Mouse (Mus musculus): ENCODE measurements around the gene Slc11a2. TPM values are rescaled to one million over a fixed set of nuclear protein-coding genes. Genes with fewer than 3 reads are reported as not detected.
"Not testable (repeated sequence)": the region's sequence is repeated elsewhere in the genome, so short reads cannot be mapped to it uniquely, and the experiment has no call there.

The Slc11a2 gene
- polyA plus RNA-seq, 1 experiment from 2014 or later: 26.3 TPM

GRCm38 (mm10) chr15:100428296-100428905 is 3.5 kb upstream of the Slc11a2 start:
- H3K4me3 ChIP-seq: no peak overlapping the region
- H3K27ac ChIP-seq (replicated peaks): no peak overlapping the region
- H3K4me1 ChIP-seq: peaks cover 9% of the 10 kb centered on the region
- H3K9me3 ChIP-seq (replicated peaks): no peaks in the 10 kb centered on the region
- H3K36me3 ChIP-seq: no peaks in the 10 kb centered on the region
- WGBS: 82% methylated on average over 13 of the region's 13 CpGs
- DNase-seq (ENCODE audit: low spot score): no peak
- H3K27me3 ChIP-seq (ENCODE audit: low read depth, poor library complexity, severe bottlenecking): peaks cover 32% of the 10 kb centered on the region

GRCm38 (mm10) chr15:100423916-100424315 is 956 bp downstream of the Slc11a2 start:
- H3K4me3 ChIP-seq: peak overlapping the region; percentile 88
- H3K9me3 ChIP-seq (replicated peaks): no peaks in the 10 kb centered on the region
- H3K27ac ChIP-seq (replicated peaks): no peak overlapping the region
- DNase-seq (ENCODE audit: low spot score): peak; percentile 37
- peaks cover 35% of the 10 kb centered on the region for H3K27me3 ChIP-seq (ENCODE audit: low read depth, poor library complexity, severe bottlenecking)
- WGBS: 4% methylated on average over 14 of the region's 14 CpGs
- H3K36me3 ChIP-seq: no peaks in the 10 kb centered on the region
- H3K4me1 ChIP-seq: peaks cover 44% of the 10 kb centered on the region

GRCm38 (mm10) chr15:100422899-100423860 is 1.7 kb downstream of the Slc11a2 start:
- Histone ChIP-seq H3K4me1 (peaks cover 45% of the 10 kb centered on the region), H3K27me3 (ENCODE audit: low read depth, poor library complexity, severe bottlenecking) (peaks cover 35% of the 10 kb centered on the region), H3K9me3 (replicated peaks) (no peaks in the 10 kb centered on the region), H3K36me3 (no peaks in the 10 kb centered on the region), H3K4me3 (peak overlapping the region; percentile 88), H3K27ac (replicated peaks) (peak overlapping the region; percentile 92)
- peak; percentile 98 for DNase-seq (ENCODE audit: low spot score)
- 1% methylated on average over 63 of the region's 65 CpGs for WGBS

GRCm38 (mm10) chr15:100422476-100422875 is 2.4 kb downstream of the Slc11a2 start:
- Histone ChIP-seq H3K4me3 (peak overlapping the region; percentile 88), H3K27ac (replicated peaks) (peak overlapping the region; percentile 92), H3K36me3 (no peaks in the 10 kb centered on the region), H3K9me3 (replicated peaks) (no peaks in the 10 kb centered on the region), H3K4me1 (peaks cover 47% of the 10 kb centered on the region), H3K27me3 (ENCODE audit: low read depth, poor library complexity, severe bottlenecking) (peaks cover 35% of the 10 kb centered on the region)
- DNase-seq (ENCODE audit: low spot score): no peak
- 0% methylated on average over 44 of the region's 44 CpGs for WGBS

GRCm38 (mm10) chr15:100421758-100422197 is 3.1 kb downstream of the Slc11a2 start, which contains the start of gene Gm5475:
Gm5475 (plus strand) TSS chr15:100422147.
- Histone ChIP-seq H3K27me3 (ENCODE audit: low read depth, poor library complexity, severe bottlenecking) (peaks cover 35% of the 10 kb centered on the region), H3K4me3 (peak within 1 kb of the TSS; percentile 88), H3K27ac (replicated peaks) (peak within 1 kb of the TSS; percentile 92), H3K4me1 (peaks cover 47% of the 10 kb centered on the region)
- not testable (repeated sequence) for H3K9me3 ChIP-seq (replicated peaks); H3K36me3 ChIP-seq; DNase-seq (ENCODE audit: low spot score)
- WGBS: 28% methylated on average over 3 of the region's 3 CpGs

- Histone ChIP-seq H3K9me3 (replicated peaks) (no peaks in the 10 kb centered on the region), H3K4me1 (peaks cover 47% of the 10 kb centered on the region), H3K36me3 (no peaks in the 10 kb centered on the region), H3K4me3 (peak overlapping the region; percentile 88), H3K27ac (replicated peaks) (no peak overlapping the region), H3K27me3 (ENCODE audit: low read depth, poor library complexity, severe bottlenecking) (peaks cover 31% of the 10 kb centered on the region)
- DNase-seq (ENCODE audit: low spot score): no peak
- 57% methylated on average over 8 of the region's 8 CpGs for WGBS
Measured at GRCm38 (mm10) chr15:100421059-100421757, 3.7 kb downstream of the Slc11a2 start.

GRCm38 (mm10) chr15:100419901-100420745 is 4.7 kb downstream of the Slc11a2 start:
- peaks cover 20% of the 10 kb centered on the region for H3K27me3 ChIP-seq (ENCODE audit: low read depth, poor library complexity, severe bottlenecking)
- H3K36me3 ChIP-seq: peaks cover 3% of the 10 kb centered on the region; the same call in 1 of the 2 replicates
- H3K4me1 ChIP-seq: peaks cover 47% of the 10 kb centered on the region
- 77% methylated on average over 9 of the region's 9 CpGs for WGBS
- DNase-seq (ENCODE audit: low spot score): no peak
- no peaks in the 10 kb centered on the region for H3K9me3 ChIP-seq (replicated peaks)
- H3K27ac ChIP-seq (replicated peaks): 0 out of 2 replicates have a peak overlapping the region, but pooled peaks have one; percentile 13
- H3K4me3 ChIP-seq: no peak overlapping the region

- DNase-seq (ENCODE audit: low spot score): no peak
- Histone ChIP-seq H3K9me3 (replicated peaks) (no peaks in the 10 kb centered on the region), H3K4me1 (peaks cover 47% of the 10 kb centered on the region), H3K27ac (replicated peaks) (peak overlapping the region; percentile 13; the same call in 1 of the 2 replicates), H3K4me3 (no peak overlapping the region), H3K27me3 (ENCODE audit: low read depth, poor library complexity, severe bottlenecking) (peaks cover 12% of the 10 kb centered on the region), H3K36me3 (peaks cover 3% of the 10 kb centered on the region; the same call in 1 of the 2 replicates)
- WGBS: 83% methylated on average over 8 of the region's 8 CpGs
Measured at GRCm38 (mm10) chr15:100419311-100419710, 5.6 kb downstream of the Slc11a2 start.

- Histone ChIP-seq H3K9me3 (replicated peaks) (no peaks in the 10 kb centered on the region), H3K27me3 (ENCODE audit: low read depth, poor library complexity, severe bottlenecking) (no peaks in the 10 kb centered on the region), H3K27ac (replicated peaks) (no peak overlapping the region), H3K4me1 (peaks cover 35% of the 10 kb centered on the region), H3K4me3 (no peak overlapping the region), H3K36me3 (peaks cover 3% of the 10 kb centered on the region; the same call in 1 of the 2 replicates)
- 91% methylated on average over 9 of the region's 9 CpGs for WGBS
- DNase-seq (ENCODE audit: low spot score): no peak
Measured at GRCm38 (mm10) chr15:100417854-100418450, 6.9 kb downstream of the Slc11a2 start.

GRCm38 (mm10) chr15:100415684-100416083 is 9.2 kb downstream of the Slc11a2 start:
- 94% methylated on average over 8 of the region's 8 CpGs for WGBS
- Histone ChIP-seq H3K27ac (replicated peaks) (no peak overlapping the region), H3K36me3 (peaks cover 14% of the 10 kb centered on the region), H3K4me3 (no peak overlapping the region), H3K9me3 (replicated peaks) (no peaks in the 10 kb centered on the region), H3K27me3 (ENCODE audit: low read depth, poor library complexity, severe bottlenecking) (no peaks in the 10 kb centered on the region), H3K4me1 (peaks cover 17% of the 10 kb centered on the region)
- no peak for DNase-seq (ENCODE audit: low spot score)

- Histone ChIP-seq H3K4me1 (peaks cover 10% of the 10 kb centered on the region), H3K36me3 (peaks cover 22% of the 10 kb centered on the region)
- WGBS: 94% methylated on average over 13 of the region's 13 CpGs
Measured at GRCm38 (mm10) chr15:100414942-100415341, 9.9 kb downstream of the Slc11a2 start.

More at GRCm38 (mm10) chr15:100414942-100415341, 9.9 kb downstream of the Slc11a2 start:
- Histone ChIP-seq H3K27me3 (ENCODE audit: low read depth, poor library complexity, severe bottlenecking) (no peaks in the 10 kb centered on the region), H3K4me3 (no peak overlapping the region), H3K27ac (replicated peaks) (no peak overlapping the region), H3K9me3 (replicated peaks) (no peaks in the 10 kb centered on the region)
- DNase-seq (ENCODE audit: low spot score): no peak

Measured in midbrain, embryonic 10.5 days (tissue).